Mouse (Mus musculus) CD4-positive, CD25-positive, alpha-beta regulatory T cell, adult 2 months (primary cell): ENCODE data around the gene Phlpp2.
A peak's percentile ranks its signal among the peaks of the same experiment; 100 is the strongest.
"Not testable (repeated sequence)": the region's sequence is repeated elsewhere in the genome, so short reads cannot be mapped to it uniquely, and the experiment has no call there.

Experiments used
- DNase-seq: peaks from one replicate; pipeline ENCODE4 v3.0.0-alpha.2; 2012; ENCODE audit warnings: low read depth, low spot score

The Phlpp2 gene

GRCm38 (mm10) chr8:109868003-109868679 lies at the start of gene Phlpp2:
Gene Phlpp2 (plus strand): TSS chr8:109868542.
- DNase-seq, result peak; percentile 93

- no peak for DNase-seq
Observed at GRCm38 (mm10) chr8:109823561-109823960, 44.8 kb upstream of the Phlpp2 start.

GRCm38 (mm10) chr8:109839822-109840221 lies 28.5 kb upstream of the Phlpp2 start:
- no peak for DNase-seq

GRCm38 (mm10) chr8:109842468-109842867 lies 25.9 kb upstream of the Phlpp2 start:
- DNase-seq, result no peak

- no peak for DNase-seq
Observed at GRCm38 (mm10) chr8:109847866-109848265, 20.5 kb upstream of the Phlpp2 start.

- no peak for DNase-seq
Observed at GRCm38 (mm10) chr8:109848981-109849380, 19.4 kb upstream of the Phlpp2 start.

- peak; percentile 88 for DNase-seq
Observed at GRCm38 (mm10) chr8:109853423-109853822, 14.9 kb upstream of the Phlpp2 start.

- no peak for DNase-seq
Observed at GRCm38 (mm10) chr8:109854522-109854921, 13.8 kb upstream of the Phlpp2 start.

GRCm38 (mm10) chr8:109855451-109855850 lies 12.9 kb upstream of the Phlpp2 start:
- DNase-seq, result no peak

GRCm38 (mm10) chr8:109863398-109863797 lies 4.9 kb upstream of the Phlpp2 start:
- peak; percentile 57 for DNase-seq

GRCm38 (mm10) chr8:109864798-109865197 lies 3.5 kb upstream of the Phlpp2 start:
- no peak for DNase-seq

- DNase-seq, result no peak
Observed at GRCm38 (mm10) chr8:109865536-109865935, 2.8 kb upstream of the Phlpp2 start.

GRCm38 (mm10) chr8:109866690-109867089 lies 1.7 kb upstream of the Phlpp2 start:
- no peak for DNase-seq

GRCm38 (mm10) chr8:109868680-109869361 lies 479 bp downstream of the Phlpp2 start:
- DNase-seq, result peak; percentile 44

GRCm38 (mm10) chr8:109871056-109871455 lies 2.7 kb downstream of the Phlpp2 start:
- DNase-seq, result no peak

- not testable (repeated sequence) for DNase-seq
Observed at GRCm38 (mm10) chr8:109873800-109874199, 5.5 kb downstream of the Phlpp2 start.

GRCm38 (mm10) chr8:109880012-109880662 lies 11.8 kb downstream of the Phlpp2 start:
- no peak for DNase-seq

- no peak for DNase-seq
Observed at GRCm38 (mm10) chr8:109885294-109885693, 17.0 kb downstream of the Phlpp2 start.

- no peak for DNase-seq
Observed at GRCm38 (mm10) chr8:109889211-109889610, 20.9 kb downstream of the Phlpp2 start.

- no peak for DNase-seq
Observed at GRCm38 (mm10) chr8:109890794-109891585, 22.6 kb downstream of the Phlpp2 start.

GRCm38 (mm10) chr8:109894636-109895035 lies 26.3 kb downstream of the Phlpp2 start:
- no peak for DNase-seq

GRCm38 (mm10) chr8:109895355-109895754 lies 27.0 kb downstream of the Phlpp2 start:
- no peak for DNase-seq
